Mouse (Mus musculus) cerebellum, adult 2 months (tissue): ENCODE data around the gene Ten1.

Source experiments
- CTCF ChIP-seq: fragments of 200-500 bp; IDR thresholded peaks from 2 replicates; pipeline ENCODE4 v1.5.1; 2011; ENCODE audit warnings: low read depth, mild to moderate bottlenecking, control low read depth, low read length, moderate library complexity, borderline replicate concordance; ENCODE audit not compliant: insufficient read depth
- POLR2A ChIP-seq: fragments of 200-500 bp; IDR thresholded peaks from 2 replicates; pipeline ENCODE4 v1.6.1; 2011; ENCODE audit warnings: low read length, control low read depth, borderline replicate concordance; ENCODE audit not compliant: insufficient read depth

- TF ChIP-seq CTCF: no peak
- TF ChIP-seq POLR2A: no peak
Observed at GRCm38 (mm10) chr11:116221931-116222739, 23.5 kb downstream of the Ten1 start.
